Mouse (Mus musculus) lung, adult 2 months (tissue): ENCODE results near the gene Pet100.

Experiments used
- CTCF ChIP-seq: fragments of 200-500 bp; IDR thresholded peaks from 2 replicates; pipeline ENCODE4 v1.5.1; 2011; ENCODE audit warnings: mild to moderate bottlenecking, low read length, control low read depth; ENCODE audit not compliant: insufficient read depth
- POLR2A ChIP-seq: fragments of 200-500 bp; IDR thresholded peaks from 2 replicates; pipeline ENCODE4 v1.6.1; 2011; ENCODE audit warnings: low read depth, mild to moderate bottlenecking, control low read depth, low read length, borderline replicate concordance; ENCODE audit errors: extremely low read depth

- TF ChIP-seq POLR2A: no peak
- no peak for TF ChIP-seq CTCF
Observed at GRCm38 (mm10) chr8:3579390-3580364, 41.7 kb upstream of the Pet100 start.
